Comparison of ENCODE assay signal across 15 mouse cellular contexts in genomic region chr11:68273855-68274254, GRCm38 (mm10).
DNase-seq lines count a peak whose midpoint lies in the region; ATAC-seq lines count a peak whose summit lies in the region.
"Had no signal": no experiment of that assay in that cellular context is flagged by ENCODE, and none has a peak within 500 bp of the region (broad histone marks: within the 10 kb centered on the region; RNA-seq: fewer than 3 reads in every experiment).

No protein-coding gene starts in this region.

- peak overlapping the region; percentile 85 for H3K27ac ChIP-seq in hindbrain, embryonic 10.5 days
- peak overlapping the region; percentile 82 for H3K27ac ChIP-seq in midbrain, embryonic 11.5 days (ENCODE audit: low read depth, low read length)
- H3K27ac ChIP-seq in neural tube, embryonic 13.5 days (replicated peaks), result peak overlapping the region; percentile 39
- H3K27ac ChIP-seq: layer of hippocampus, adult 2 months; stomach, embryonic 15.5 days had no signal

- H3K36me3 ChIP-seq in hindbrain, embryonic 10.5 days, result peaks cover 27% of the 10 kb centered on the region
- peaks cover 2% of the 10 kb centered on the region; the same call in 1 of the 2 replicates for H3K36me3 ChIP-seq in midbrain, embryonic 11.5 days (ENCODE audit: control insufficient read depth, insufficient read depth, low read length)
- no peaks in the 10 kb centered on the region for H3K36me3 ChIP-seq in neural tube, embryonic 13.5 days
- H3K36me3 ChIP-seq: stomach, embryonic 15.5 days had no signal

- DNase-seq in embryo, embryonic 11.5 days (ENCODE audit: low read depth, low spot score), result peak; percentile 14
- DNase-seq in hindbrain, embryonic 10.5 days (ENCODE audit: low spot score), result peak; percentile 73
- DNase-seq in midbrain, embryonic 11.5 days (ENCODE audit: low spot score, missing footprints), result peak; percentile 93
- DNase-seq in layer of hippocampus, postnatal 10 days (ENCODE audit: low spot score in 2 of 2), result no peak
- DNase-seq in frontal cortex, postnatal 10 days (ENCODE audit: low spot score in 2 of 2), result no peak
- DNase-seq: heart, postnatal 4 days; kidney, adult 2 months; thymus, postnatal 36 days had no signal

- H3K4me3 ChIP-seq in hindbrain, embryonic 10.5 days, result peak overlapping the region; percentile 18; the same call in 1 of the 2 replicates
- H3K4me3 ChIP-seq in midbrain, embryonic 11.5 days (ENCODE audit: low read depth, low read length), result no peak overlapping the region
- H3K4me3 ChIP-seq in neural tube, embryonic 13.5 days, result no peak overlapping the region
- H3K4me3 ChIP-seq: layer of hippocampus, adult 2 months; stomach, embryonic 15.5 days had no signal

- no peaks in the 10 kb centered on the region for H3K9me3 ChIP-seq in hindbrain, embryonic 10.5 days
- no peaks in the 10 kb centered on the region for H3K9me3 ChIP-seq in midbrain, embryonic 11.5 days (ENCODE audit: control insufficient read depth, low read length)
- no peaks in the 10 kb centered on the region for H3K9me3 ChIP-seq in neural tube, embryonic 13.5 days
- H3K9me3 ChIP-seq: stomach, embryonic 15.5 days had no signal

- H3K9ac ChIP-seq in midbrain, embryonic 11.5 days (ENCODE audit: low read length), result peak overlapping the region; percentile 36; the same call in 1 of the 2 replicates
- no peak overlapping the region for H3K9ac ChIP-seq in neural tube, embryonic 13.5 days
- H3K9ac ChIP-seq: stomach, embryonic 15.5 days had no signal

- ATAC-seq in midbrain, embryonic 11.5 days (ENCODE audit: low FRiP score), result peak; percentile 75
- ATAC-seq in neural tube, embryonic 13.5 days (ENCODE audit: low read depth), result peak; percentile 68
- no peak for ATAC-seq in megakaryocyte, adult 5-6 weeks (ENCODE audit: poor library complexity, severe bottlenecking)
- no peak for ATAC-seq in monocyte, adult 5-6 weeks (replicated peaks; ENCODE audit: insufficient number of reproducible peaks, low FRiP score, low TSS enrichment, poor library complexity, severe bottlenecking)
- ATAC-seq: lung, postnatal 0 days had no signal

- WGBS in hindbrain, embryonic 10.5 days, result 35% methylated on average over 12 of the region's 12 CpGs
- WGBS in midbrain, embryonic 11.5 days, result 22% methylated on average over 12 of the region's 12 CpGs
- WGBS in neural tube, embryonic 13.5 days, result 26% methylated on average over 12 of the region's 12 CpGs

- H3K27me3 ChIP-seq in hindbrain, embryonic 10.5 days (ENCODE audit: insufficient read depth, poor library complexity, severe bottlenecking), result peaks cover 85% of the 10 kb centered on the region
- peaks cover 11% of the 10 kb centered on the region for H3K27me3 ChIP-seq in midbrain, embryonic 11.5 days (ENCODE audit: control insufficient read depth, insufficient read depth, low read length)
- H3K27me3 ChIP-seq in neural tube, embryonic 13.5 days, result peaks cover 14% of the 10 kb centered on the region
- H3K27me3 ChIP-seq: stomach, embryonic 15.5 days had no signal

- H3K4me2 ChIP-seq in midbrain, embryonic 11.5 days, result peak overlapping the region; percentile 26; the same call in 1 of the 2 replicates
- no peak overlapping the region; the same call in 1 of the 2 replicates for H3K4me2 ChIP-seq in neural tube, embryonic 13.5 days
- H3K4me2 ChIP-seq: heart, embryonic 11.5 days; stomach, embryonic 15.5 days had no signal

- peaks cover 95% of the 10 kb centered on the region for H3K4me1 ChIP-seq in hindbrain, embryonic 10.5 days (replicated peaks)
- H3K4me1 ChIP-seq in midbrain, embryonic 11.5 days (ENCODE audit: control insufficient read depth, insufficient read depth, low read length), result peaks cover 48% of the 10 kb centered on the region
- H3K4me1 ChIP-seq in neural tube, embryonic 13.5 days (replicated peaks), result peaks cover 84% of the 10 kb centered on the region

Comparison
In these comparisons a context has a peak if more than half of its experiments do, and no peak if none do; other contexts are left out.
1. DNase-seq: peak in embryo, embryonic 11.5 days (single experiment), hindbrain, embryonic 10.5 days (single experiment) and midbrain, embryonic 11.5 days (single experiment); none in layer of hippocampus, postnatal 10 days (0 of 2) and frontal cortex, postnatal 10 days (0 of 2).
2. ATAC-seq: peak in midbrain, embryonic 11.5 days (single experiment) and neural tube, embryonic 13.5 days (single experiment); none in megakaryocyte, adult 5-6 weeks (single experiment) and monocyte, adult 5-6 weeks (single experiment).
3. Peak in every context shown above with its lines, with median percentiles within 50 percentile points of each other: H3K27ac ChIP-seq.